Mouse (Mus musculus): ENCODE measurements around the gene Hist1h3e. TPM values are rescaled to one million over a fixed set of nuclear protein-coding genes. Genes with fewer than 3 reads are reported as not detected.
A peak's percentile ranks its signal among the peaks of the same experiment; 100 is the strongest.
"Not testable (repeated sequence)": the region's sequence is repeated elsewhere in the genome, so short reads cannot be mapped to it uniquely, and the experiment has no call there.

Gene Hist1h3e
- polyA plus RNA-seq, 1 experiment from 2014 or later, result 3.6 TPM

DNA sequence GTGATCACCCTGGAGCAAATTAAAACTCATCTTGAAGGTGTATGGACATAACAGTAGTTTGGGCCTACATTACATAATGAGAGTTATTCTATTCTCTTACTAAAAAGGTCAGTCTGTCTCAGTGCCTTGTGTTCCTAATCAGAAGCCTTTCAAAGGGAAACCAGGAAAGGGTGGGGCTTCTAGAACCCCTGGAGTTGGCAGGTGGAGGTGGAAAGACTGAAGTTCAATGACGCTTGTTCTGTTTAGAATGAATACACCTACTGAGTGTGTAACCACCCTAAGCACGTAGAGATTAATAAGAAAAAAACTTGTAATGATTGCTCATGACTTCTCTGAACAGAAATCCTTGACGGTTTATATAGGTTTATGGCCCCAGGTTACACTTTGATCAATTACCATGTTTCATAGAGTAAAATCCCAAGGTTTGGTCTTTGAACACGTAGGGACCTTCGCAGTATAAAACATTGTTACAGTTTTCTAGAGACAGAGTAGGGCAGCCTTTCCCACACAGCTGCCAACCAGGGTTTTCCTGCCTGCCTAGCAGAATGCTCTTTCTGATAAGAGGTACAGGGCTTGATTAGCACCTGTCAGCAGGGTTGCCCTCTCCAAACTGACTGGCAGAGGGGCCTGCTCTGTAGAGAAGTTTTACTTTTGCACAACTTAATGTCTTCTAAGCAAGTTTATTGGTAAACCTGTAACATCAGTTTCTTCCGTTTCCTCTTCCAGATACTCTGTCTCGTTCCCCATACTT, 33.6 kb upstream of the Hist1h3e start:
- Histone ChIP-seq H3K36me3 (ENCODE audit: control insufficient read depth, insufficient read depth, low read length) (no peaks in the 10 kb centered on the region), H3K4me1 (ENCODE audit: control insufficient read depth, insufficient read depth, low read length) (no peaks in the 10 kb centered on the region; the same call in 1 of the 2 replicates), H3K27ac (ENCODE audit: low read length) (peak overlapping the region; percentile 33; the same call in 1 of the 2 replicates), H3K4me2 (ENCODE audit: low read depth, low read length) (no peak overlapping the region), H3K27me3 (ENCODE audit: control insufficient read depth, insufficient read depth, low read length) (no peaks in the 10 kb centered on the region), H3K9ac (ENCODE audit: low read length) (no peak overlapping the region), H3K4me3 (replicated peaks; ENCODE audit: low read length) (no peak overlapping the region), H3K9me3 (replicated peaks; ENCODE audit: control insufficient read depth, low read length) (no peaks in the 10 kb centered on the region)
- 72% methylated on average over 7 of the region's 7 CpGs for WGBS
- ATAC-seq (ENCODE audit: insufficient read depth, low FRiP score), result peak; percentile 50; the same call in 1 of the 2 replicates

GRCm38 (mm10) chr13:23595185-23595584, 33.0 kb upstream of the Hist1h3e start:
- Histone ChIP-seq H3K9ac (ENCODE audit: low read length) (no peak overlapping the region), H3K4me1 (ENCODE audit: control insufficient read depth, insufficient read depth, low read length) (no peaks in the 10 kb centered on the region; the same call in 1 of the 2 replicates), H3K4me3 (replicated peaks; ENCODE audit: low read length) (no peak overlapping the region), H3K27ac (ENCODE audit: low read length) (no peak overlapping the region), H3K4me2 (ENCODE audit: low read depth, low read length) (no peak overlapping the region), H3K9me3 (replicated peaks; ENCODE audit: control insufficient read depth, low read length) (no peaks in the 10 kb centered on the region), H3K36me3 (ENCODE audit: control insufficient read depth, insufficient read depth, low read length) (no peaks in the 10 kb centered on the region), H3K27me3 (ENCODE audit: control insufficient read depth, insufficient read depth, low read length) (no peaks in the 10 kb centered on the region)
- no peak for ATAC-seq (ENCODE audit: insufficient read depth, low FRiP score)
- 69% methylated on average over 2 of the region's 2 CpGs for WGBS

GRCm38 (mm10) chr13:23593051-23593770, 31.0 kb upstream of the Hist1h3e start:
- ATAC-seq (ENCODE audit: insufficient read depth, low FRiP score), result no peak
- Histone ChIP-seq H3K27me3 (ENCODE audit: control insufficient read depth, insufficient read depth, low read length) (no peaks in the 10 kb centered on the region), H3K27ac (ENCODE audit: low read length) (peak overlapping the region; percentile 59), H3K4me1 (ENCODE audit: control insufficient read depth, insufficient read depth, low read length) (no peaks in the 10 kb centered on the region; the same call in 1 of the 2 replicates), H3K9ac (ENCODE audit: low read length) (0 out of 2 replicates have a peak overlapping the region, but pooled peaks have one; percentile 17), H3K4me2 (ENCODE audit: low read depth, low read length) (no peak overlapping the region), H3K9me3 (replicated peaks; ENCODE audit: control insufficient read depth, low read length) (no peaks in the 10 kb centered on the region), H3K4me3 (replicated peaks; ENCODE audit: low read length) (no peak overlapping the region), H3K36me3 (ENCODE audit: control insufficient read depth, insufficient read depth, low read length) (no peaks in the 10 kb centered on the region)
- WGBS, result 53% methylated on average over 5 of the region's 5 CpGs

GRCm38 (mm10) chr13:23592614-23593013, 30.4 kb upstream of the Hist1h3e start:
- H3K4me1 ChIP-seq (ENCODE audit: control insufficient read depth, insufficient read depth, low read length), result no peaks in the 10 kb centered on the region; the same call in 1 of the 2 replicates
- H3K4me3 ChIP-seq (replicated peaks; ENCODE audit: low read length), result no peak overlapping the region
- H3K36me3 ChIP-seq (ENCODE audit: control insufficient read depth, insufficient read depth, low read length), result no peaks in the 10 kb centered on the region
- no peaks in the 10 kb centered on the region for H3K27me3 ChIP-seq (ENCODE audit: control insufficient read depth, insufficient read depth, low read length)
- H3K4me2 ChIP-seq (ENCODE audit: low read depth, low read length), result no peak overlapping the region
- no peaks in the 10 kb centered on the region for H3K9me3 ChIP-seq (replicated peaks; ENCODE audit: control insufficient read depth, low read length)
- peak overlapping the region; percentile 59 for H3K27ac ChIP-seq (ENCODE audit: low read length)
- no peak overlapping the region for H3K9ac ChIP-seq (ENCODE audit: low read length)
- ATAC-seq (ENCODE audit: insufficient read depth, low FRiP score), result no peak
- 73% methylated on average over 7 of the region's 7 CpGs for WGBS

- not testable (repeated sequence) for H3K4me1 ChIP-seq (ENCODE audit: control insufficient read depth, insufficient read depth, low read length); H3K27ac ChIP-seq (ENCODE audit: low read length); ATAC-seq (ENCODE audit: insufficient read depth, low FRiP score); H3K4me2 ChIP-seq (ENCODE audit: low read depth, low read length); H3K4me3 ChIP-seq (replicated peaks; ENCODE audit: low read length); H3K27me3 ChIP-seq (ENCODE audit: control insufficient read depth, insufficient read depth, low read length); H3K36me3 ChIP-seq (ENCODE audit: control insufficient read depth, insufficient read depth, low read length); H3K9ac ChIP-seq (ENCODE audit: low read length); H3K9me3 ChIP-seq (replicated peaks; ENCODE audit: control insufficient read depth, low read length)
- 76% methylated on average over 7 of the region's 7 CpGs for WGBS
These were observed 29.7 kb upstream of the Hist1h3e start for GRCm38 (mm10) chr13:23591886-23592285.

DNA sequence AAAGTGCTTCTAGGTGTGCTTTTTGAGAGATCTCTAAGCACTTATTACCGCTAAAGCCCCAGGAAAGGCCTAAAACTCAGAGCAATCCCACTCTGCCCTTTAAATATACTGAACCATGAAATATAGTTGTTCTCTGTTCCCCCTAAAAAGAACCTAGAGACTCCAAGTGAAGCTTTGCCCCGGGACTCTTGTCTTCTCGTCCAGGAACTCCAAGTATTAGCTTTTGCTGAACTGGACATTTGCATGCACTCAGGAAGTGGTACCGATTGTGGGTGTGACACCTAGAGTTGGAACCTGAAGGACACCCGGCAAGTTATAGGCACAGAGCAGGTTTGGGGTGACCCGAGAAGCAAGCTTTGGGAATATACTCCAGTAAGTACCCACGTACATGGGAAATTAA, 29.0 kb upstream of the Hist1h3e start:
- H3K4me1 ChIP-seq (ENCODE audit: control insufficient read depth, insufficient read depth, low read length), result peaks cover 4% of the 10 kb centered on the region; the same call in 1 of the 2 replicates
- H3K27ac ChIP-seq (ENCODE audit: low read length), result no peak overlapping the region
- ATAC-seq (ENCODE audit: insufficient read depth, low FRiP score), result no peak
- H3K4me3 ChIP-seq (replicated peaks; ENCODE audit: low read length), result no peak overlapping the region
- no peaks in the 10 kb centered on the region for H3K9me3 ChIP-seq (replicated peaks; ENCODE audit: control insufficient read depth, low read length)
- no peaks in the 10 kb centered on the region for H3K27me3 ChIP-seq (ENCODE audit: control insufficient read depth, insufficient read depth, low read length)
- H3K9ac ChIP-seq (ENCODE audit: low read length), result no peak overlapping the region
- WGBS, result 89% methylated on average over 7 of the region's 7 CpGs
- H3K4me2 ChIP-seq (ENCODE audit: low read depth, low read length), result no peak overlapping the region
- H3K36me3 ChIP-seq (ENCODE audit: control insufficient read depth, insufficient read depth, low read length), result no peaks in the 10 kb centered on the region

GRCm38 (mm10) chr13:23586940-23587225, 24.7 kb upstream of the Hist1h3e start:
- no peak for ATAC-seq (ENCODE audit: insufficient read depth, low FRiP score)
- no peaks in the 10 kb centered on the region for H3K27me3 ChIP-seq (ENCODE audit: control insufficient read depth, insufficient read depth, low read length)

GRCm38 (mm10) chr13:23586099-23586939, 24.1 kb upstream of the Hist1h3e start:
- no peak for ATAC-seq (ENCODE audit: insufficient read depth, low FRiP score)
- WGBS, result 1% methylated on average over 22 of the region's 22 CpGs

More at GRCm38 (mm10) chr13:23586940-23587225, 24.7 kb upstream of the Hist1h3e start:
- H3K9me3 ChIP-seq (replicated peaks; ENCODE audit: control insufficient read depth, low read length), result no peaks in the 10 kb centered on the region
- peak overlapping the region; percentile 70 for H3K9ac ChIP-seq (ENCODE audit: low read length)
- peak overlapping the region; percentile 73 for H3K4me2 ChIP-seq (ENCODE audit: low read depth, low read length)
- WGBS, result 0% methylated on average over 1 of the region's 1 CpGs
- peak overlapping the region; percentile 44 for H3K4me3 ChIP-seq (replicated peaks; ENCODE audit: low read length)
- H3K4me1 ChIP-seq (ENCODE audit: control insufficient read depth, insufficient read depth, low read length), result peaks cover 26% of the 10 kb centered on the region
- H3K27ac ChIP-seq (ENCODE audit: low read length), result peak overlapping the region; percentile 96
- H3K36me3 ChIP-seq (ENCODE audit: control insufficient read depth, insufficient read depth, low read length), result no peaks in the 10 kb centered on the region

More at GRCm38 (mm10) chr13:23586099-23586939, 24.1 kb upstream of the Hist1h3e start:
- no peaks in the 10 kb centered on the region for H3K9me3 ChIP-seq (replicated peaks; ENCODE audit: control insufficient read depth, low read length)
- H3K4me1 ChIP-seq (ENCODE audit: control insufficient read depth, insufficient read depth, low read length), result peaks cover 28% of the 10 kb centered on the region
- H3K27me3 ChIP-seq (ENCODE audit: control insufficient read depth, insufficient read depth, low read length), result no peaks in the 10 kb centered on the region
- H3K36me3 ChIP-seq (ENCODE audit: control insufficient read depth, insufficient read depth, low read length), result no peaks in the 10 kb centered on the region
- H3K4me3 ChIP-seq (replicated peaks; ENCODE audit: low read length), result peak overlapping the region; percentile 44
- H3K4me2 ChIP-seq (ENCODE audit: low read depth, low read length), result peak overlapping the region; percentile 73
- H3K27ac ChIP-seq (ENCODE audit: low read length), result peak overlapping the region; percentile 96
- peak overlapping the region; percentile 70 for H3K9ac ChIP-seq (ENCODE audit: low read length)

Measured in stomach, embryonic 16.5 days (tissue).